Mouse (Mus musculus) CD8-positive naive resting alpha-beta T cell, adult 2 months (primary cell): Measurements from ENCODE around the gene Gadd45a.
"Not testable (repeated sequence)": the region's sequence is repeated elsewhere in the genome, so short reads cannot be mapped to it uniquely, and the experiment has no call there.

Experiments
- DNase-seq, 2 experiments: peaks; one replicate each; pipeline ENCODE4 v3.0.0; 2022; ENCODE audit warnings: low read depth in 2 of 2, low spot score in 2 of 2

The Gadd45a gene

GRCm38 (mm10) chr6:67048880-67049694 is 11.8 kb upstream of the Gadd45a start:
- DNase-seq = no peak

- no peak for DNase-seq
These were observed 10.9 kb upstream of the Gadd45a start for GRCm38 (mm10) chr6:67048052-67048691.

GRCm38 (mm10) chr6:67046937-67047336 is 9.7 kb upstream of the Gadd45a start:
- no peak for DNase-seq

- DNase-seq = no peak
These were observed 8.2 kb upstream of the Gadd45a start for GRCm38 (mm10) chr6:67045424-67045823.

- no peak for DNase-seq
These were observed 3.7 kb upstream of the Gadd45a start for GRCm38 (mm10) chr6:67040904-67041410.

- no peak for DNase-seq
These were observed 1.7 kb upstream of the Gadd45a start for GRCm38 (mm10) chr6:67038964-67039363.

GRCm38 (mm10) chr6:67036356-67036811 is 873 bp downstream of the Gadd45a start:
- DNase-seq = peak; percentile 49 to 53

- no peak for DNase-seq
These were observed 1.6 kb downstream of the Gadd45a start for GRCm38 (mm10) chr6:67035388-67036299.

- DNase-seq = no peak
These were observed 2.7 kb downstream of the Gadd45a start for GRCm38 (mm10) chr6:67034331-67035130.

GRCm38 (mm10) chr6:67033604-67034003 is 3.7 kb downstream of the Gadd45a start:
- DNase-seq = no peak

- not testable (repeated sequence) for DNase-seq
These were observed 4.3 kb downstream of the Gadd45a start for GRCm38 (mm10) chr6:67032972-67033371.

- not testable (repeated sequence) for DNase-seq
These were observed 4.7 kb downstream of the Gadd45a start for GRCm38 (mm10) chr6:67032551-67032950.

- DNase-seq = no peak
These were observed 6.4 kb downstream of the Gadd45a start for GRCm38 (mm10) chr6:67030846-67031245.

- DNase-seq = no peak
These were observed 6.8 kb downstream of the Gadd45a start for GRCm38 (mm10) chr6:67030416-67030815.

- DNase-seq = no peak
These were observed 7.3 kb downstream of the Gadd45a start for GRCm38 (mm10) chr6:67029987-67030386.

- DNase-seq = no peak
These were observed 7.8 kb downstream of the Gadd45a start for GRCm38 (mm10) chr6:67029312-67029950.

GRCm38 (mm10) chr6:67027438-67028142 is 9.7 kb downstream of the Gadd45a start:
- DNase-seq = no peak

- no peak for DNase-seq
These were observed 10.6 kb downstream of the Gadd45a start for GRCm38 (mm10) chr6:67026661-67027060.

- DNase-seq = no peak
These were observed 13.5 kb downstream of the Gadd45a start for GRCm38 (mm10) chr6:67023729-67024128.
